Mouse (Mus musculus): ENCODE measurements around the gene Stat5a.

Gene Stat5a

GRCm38 (mm10) chr11:100860198-100861048, 1.3 kb downstream of the Stat5a start:
- DNase-seq (ENCODE audit: low spot score): peak; percentile 64

GRCm38 (mm10) chr11:100861335-100861734, 2.2 kb downstream of the Stat5a start:
- DNase-seq (ENCODE audit: low spot score): no peak

- no peak for DNase-seq (ENCODE audit: low spot score)
Observed at GRCm38 (mm10) chr11:100861836-100862235, 2.7 kb downstream of the Stat5a start.

GRCm38 (mm10) chr11:100863141-100863540, 4.0 kb downstream of the Stat5a start:
- no peak for DNase-seq (ENCODE audit: low spot score)

- DNase-seq (ENCODE audit: low spot score): no peak
Observed at GRCm38 (mm10) chr11:100865618-100866017, 6.5 kb downstream of the Stat5a start.

GRCm38 (mm10) chr11:100870256-100870967, 11.3 kb downstream of the Stat5a start:
- no peak for DNase-seq (ENCODE audit: low spot score)

GRCm38 (mm10) chr11:100870968-100871350, 11.8 kb downstream of the Stat5a start:
- DNase-seq (ENCODE audit: low spot score): no peak

GRCm38 (mm10) chr11:100875761-100876160, 16.6 kb downstream of the Stat5a start:
- no peak for DNase-seq (ENCODE audit: low spot score)

- DNase-seq (ENCODE audit: low spot score): no peak
Observed at GRCm38 (mm10) chr11:100879321-100880078, 20.3 kb downstream of the Stat5a start.

- no peak for DNase-seq (ENCODE audit: low spot score)
Observed at GRCm38 (mm10) chr11:100883640-100884039, 24.5 kb downstream of the Stat5a start.

- DNase-seq (ENCODE audit: low spot score): no peak
Observed at GRCm38 (mm10) chr11:100885472-100885871, 26.3 kb downstream of the Stat5a start.

GRCm38 (mm10) chr11:100886188-100886740, 27.1 kb downstream of the Stat5a start:
- no peak for DNase-seq (ENCODE audit: low spot score)

GRCm38 (mm10) chr11:100887236-100887635, 28.1 kb downstream of the Stat5a start:
- DNase-seq (ENCODE audit: low spot score): no peak

GRCm38 (mm10) chr11:100887764-100888163, 28.6 kb downstream of the Stat5a start:
- DNase-seq (ENCODE audit: low spot score): no peak

- no peak for DNase-seq (ENCODE audit: low spot score)
Observed at GRCm38 (mm10) chr11:100888348-100888820, 29.2 kb downstream of the Stat5a start.

- no peak for DNase-seq (ENCODE audit: low spot score)
Observed at GRCm38 (mm10) chr11:100890481-100890880, 31.3 kb downstream of the Stat5a start.

GRCm38 (mm10) chr11:100891256-100892123, 32.3 kb downstream of the Stat5a start:
- DNase-seq (ENCODE audit: low spot score): no peak

GRCm38 (mm10) chr11:100892435-100892834, 33.3 kb downstream of the Stat5a start:
- DNase-seq (ENCODE audit: low spot score): no peak

GRCm38 (mm10) chr11:100893482-100893881, 34.3 kb downstream of the Stat5a start:
- DNase-seq (ENCODE audit: low spot score): peak; percentile 71

- DNase-seq (ENCODE audit: low spot score): no peak
Observed at GRCm38 (mm10) chr11:100894146-100894918, 35.2 kb downstream of the Stat5a start.
